Mouse (Mus musculus) spleen, postnatal 14 days (tissue): ENCODE data around the gene Ccdc92b.

Experiments
- DNase-seq, 2 experiments: peaks; one replicate each; pipeline ENCODE4 v3.0.0; 2021 to 2022; ENCODE audit warnings: low spot score in 2 of 2

Gene Ccdc92b

DNA sequence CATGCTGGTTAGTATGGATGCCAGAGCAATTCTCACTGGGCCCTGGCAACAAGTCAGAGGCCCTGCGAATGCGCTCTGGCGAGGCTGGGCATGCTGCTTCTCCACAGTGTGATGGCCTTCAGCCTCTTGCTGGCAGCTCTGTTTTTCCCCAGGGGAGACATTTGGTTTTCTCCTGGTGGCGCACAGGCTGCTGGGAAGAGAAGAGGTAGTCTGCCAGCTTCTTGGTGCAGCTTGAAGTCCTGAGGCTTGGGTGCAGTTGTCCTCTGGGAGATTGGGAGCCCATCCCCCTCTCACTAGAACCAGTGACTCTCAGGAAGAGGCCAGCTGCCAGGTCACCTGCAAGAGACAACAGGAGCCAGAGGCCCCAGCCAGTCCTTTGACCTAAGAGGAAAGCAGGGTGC, 33.4 kb downstream of the Ccdc92b start:
- DNase-seq: no peak

DNA sequence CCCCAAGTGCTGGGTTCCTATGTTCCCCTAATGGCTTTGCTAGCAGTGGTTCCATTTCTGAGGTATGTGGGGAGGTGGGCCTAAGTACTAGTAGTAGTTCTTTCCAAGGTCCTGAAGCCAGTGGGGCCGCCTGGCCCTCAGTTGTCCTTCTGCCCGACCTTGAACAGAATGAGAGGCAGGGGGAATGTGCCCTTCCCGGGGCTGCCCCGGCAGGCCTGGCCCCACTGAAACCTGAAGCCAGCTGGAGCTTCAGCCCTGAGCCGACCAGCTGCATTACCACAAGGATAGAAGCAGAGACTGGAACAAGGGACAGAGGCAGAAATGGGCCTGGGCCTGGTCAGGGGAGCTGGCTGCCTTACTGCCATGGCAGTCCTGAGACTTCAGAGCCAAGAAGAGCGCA, 34.0 kb downstream of the Ccdc92b start:
- no peak for DNase-seq

DNA sequence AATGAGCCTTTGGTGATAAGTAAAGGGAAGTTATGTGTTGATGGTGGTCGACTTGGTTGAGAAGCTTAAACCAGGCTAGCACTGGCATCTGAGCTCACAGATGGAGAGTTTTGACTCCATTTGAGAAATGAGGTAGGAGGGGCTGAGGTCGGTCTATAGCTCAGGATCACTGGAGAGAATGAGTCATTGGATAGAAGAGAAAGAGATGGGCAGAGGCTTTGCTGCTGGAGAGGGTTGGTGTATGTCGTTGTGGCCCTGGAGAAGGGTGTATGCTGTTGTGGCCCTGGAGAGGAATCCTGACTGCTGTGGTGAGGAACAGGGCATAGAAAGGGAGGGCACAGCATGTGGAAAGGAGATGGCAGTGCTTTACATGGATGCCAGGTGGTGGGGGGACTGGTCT, 36.5 kb downstream of the Ccdc92b start:
- DNase-seq: no peak

DNA sequence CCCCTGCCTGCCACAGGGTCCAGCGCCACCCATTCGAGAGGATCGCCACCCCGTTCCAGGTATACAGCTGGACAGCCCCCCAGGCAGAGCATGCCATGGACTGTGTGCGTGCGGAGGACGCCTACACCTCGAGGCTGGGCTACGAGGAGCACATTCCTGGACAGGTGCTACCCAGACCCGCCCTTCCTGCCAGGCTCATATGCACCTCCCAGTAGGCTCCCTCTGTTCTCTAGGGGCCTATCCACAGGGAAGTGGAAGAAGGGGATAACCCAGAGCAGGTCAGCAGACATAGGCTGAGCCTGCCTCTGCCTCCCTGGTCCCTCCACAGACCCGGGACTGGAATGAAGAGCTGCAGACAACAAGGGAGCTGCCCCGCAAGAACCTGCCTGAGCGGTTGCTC, 40.9 kb downstream of the Ccdc92b start:
- no peak for DNase-seq

DNA sequence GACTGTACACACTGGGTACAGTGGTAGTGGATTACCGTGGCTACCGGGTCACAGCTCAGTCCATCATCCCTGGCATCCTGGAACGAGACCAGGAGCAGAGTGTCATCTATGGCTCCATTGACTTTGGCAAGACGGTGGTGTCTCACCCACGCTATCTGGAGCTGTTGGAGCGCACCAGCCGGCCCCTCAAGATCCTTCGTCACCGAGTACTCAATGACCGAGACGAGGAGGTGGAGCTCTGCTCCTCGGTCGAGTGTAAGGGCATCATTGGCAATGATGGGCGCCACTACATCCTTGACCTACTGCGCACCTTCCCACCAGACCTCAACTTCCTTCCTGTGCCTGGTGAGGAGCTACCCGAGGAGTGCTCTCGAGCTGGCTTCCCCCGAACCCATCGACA, 42.2 kb downstream of the Ccdc92b start:
- no peak for DNase-seq

DNA sequence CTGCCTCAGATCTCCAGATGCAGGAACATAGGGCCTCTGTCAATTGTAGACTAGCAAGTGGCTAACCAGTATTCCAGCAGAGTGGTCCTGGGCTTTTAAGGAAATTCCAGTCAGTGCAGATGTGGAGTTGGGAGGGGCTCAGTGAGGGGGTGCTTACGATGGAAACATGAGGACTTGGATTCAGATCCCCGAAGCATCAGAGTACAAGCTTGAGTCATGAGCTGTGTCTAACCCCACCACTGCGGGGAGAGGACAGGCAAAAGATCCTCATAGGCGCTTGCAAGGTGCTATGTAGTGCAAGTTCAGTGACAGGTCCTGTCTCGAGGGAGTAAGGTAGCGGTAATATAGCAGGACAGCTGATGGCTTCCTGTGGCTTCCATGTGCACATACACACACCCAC, 42.8 kb downstream of the Ccdc92b start:
- no peak for DNase-seq

DNA sequence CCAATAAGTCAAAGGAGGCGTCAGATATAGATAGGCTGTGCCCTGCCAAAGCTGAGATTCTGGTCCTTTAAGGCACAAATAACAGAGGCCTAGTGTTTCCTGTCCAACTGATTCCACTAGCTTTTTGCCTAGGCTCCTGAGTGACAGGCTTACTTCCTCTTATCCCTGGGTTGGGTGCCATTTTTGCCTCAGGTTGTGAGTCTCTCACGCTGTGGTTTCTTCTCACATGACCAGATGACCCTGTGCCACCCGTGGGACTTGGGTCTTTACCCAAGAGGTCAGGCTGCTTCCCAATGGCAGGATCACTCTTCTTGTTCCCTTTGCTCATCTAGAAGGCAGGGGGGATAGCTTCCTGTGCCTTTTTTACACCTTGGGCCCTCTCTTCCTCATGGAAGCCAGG, 44.9 kb downstream of the Ccdc92b start:
- no peak for DNase-seq

DNA sequence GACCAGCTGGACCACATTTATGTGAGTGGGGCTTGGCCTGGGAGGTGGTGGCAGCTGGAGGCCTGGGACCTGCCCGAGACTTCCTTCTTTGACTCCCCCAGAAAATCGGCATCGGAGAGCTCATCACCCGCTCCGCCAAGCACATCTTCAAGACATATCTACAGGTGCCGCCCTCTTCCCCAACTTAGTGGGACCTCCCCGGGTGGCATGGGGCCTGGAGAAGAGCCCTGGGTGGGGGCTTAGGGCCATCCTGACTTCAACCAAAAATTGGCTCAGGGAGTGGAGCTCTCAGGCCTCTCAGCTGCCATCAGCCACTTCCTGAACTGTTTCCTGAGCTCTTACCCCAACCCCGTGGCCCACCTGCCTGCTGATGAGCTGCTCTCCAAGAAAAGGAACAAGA, 45.5 kb downstream of the Ccdc92b start:
- no peak for DNase-seq

DNA sequence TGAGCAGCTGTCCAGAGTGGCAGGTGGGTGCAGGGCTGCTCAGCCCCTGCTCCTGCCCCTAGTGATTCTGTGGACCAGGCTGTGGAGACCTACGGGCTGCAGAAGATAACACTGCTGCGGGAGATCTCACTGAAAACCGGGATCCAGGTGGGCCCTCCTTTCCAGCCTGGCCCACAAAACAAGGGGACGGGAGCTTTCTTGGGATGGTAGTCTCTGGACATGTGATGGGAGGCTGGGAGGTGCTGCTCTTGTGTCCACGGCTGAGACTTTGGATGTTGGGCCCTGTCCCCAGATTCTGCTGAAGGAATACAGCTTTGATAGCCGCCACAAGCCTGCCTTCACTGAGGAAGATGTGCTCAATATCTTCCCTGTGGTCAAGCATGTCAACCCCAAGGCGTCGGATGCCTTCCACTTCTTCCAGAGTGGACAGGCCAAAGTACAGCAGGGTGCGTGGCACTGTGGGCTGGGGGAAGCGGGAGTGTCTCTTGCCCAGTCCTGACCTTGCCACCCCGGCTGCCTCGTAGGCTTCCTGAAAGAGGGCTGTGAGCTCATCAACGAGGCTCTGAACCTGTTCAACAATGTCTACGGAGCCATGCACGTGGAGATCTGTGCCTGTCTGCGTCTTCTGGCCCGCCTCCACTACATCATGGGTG, 46.4 kb downstream of the Ccdc92b start:
- DNase-seq: no peak

DNA sequence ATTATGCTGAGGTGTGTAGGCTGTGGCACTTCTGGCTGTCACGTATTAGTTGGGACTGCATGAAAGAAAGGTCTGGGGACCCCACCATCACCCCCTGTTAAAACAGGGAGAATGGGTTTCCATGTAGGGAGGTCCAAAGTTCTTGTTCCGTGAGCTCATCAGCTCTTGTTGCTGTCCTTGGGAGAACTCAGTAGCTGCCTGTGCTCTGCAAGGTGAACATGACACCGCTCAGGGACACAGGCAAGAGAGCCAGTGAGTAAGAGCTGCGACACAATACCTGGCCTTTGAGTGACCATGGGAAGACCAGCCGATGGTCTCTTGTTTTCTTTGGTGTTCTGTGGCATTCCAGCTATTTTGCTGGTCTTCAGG, 46.9 kb downstream of the Ccdc92b start:
- no peak for DNase-seq

DNA sequence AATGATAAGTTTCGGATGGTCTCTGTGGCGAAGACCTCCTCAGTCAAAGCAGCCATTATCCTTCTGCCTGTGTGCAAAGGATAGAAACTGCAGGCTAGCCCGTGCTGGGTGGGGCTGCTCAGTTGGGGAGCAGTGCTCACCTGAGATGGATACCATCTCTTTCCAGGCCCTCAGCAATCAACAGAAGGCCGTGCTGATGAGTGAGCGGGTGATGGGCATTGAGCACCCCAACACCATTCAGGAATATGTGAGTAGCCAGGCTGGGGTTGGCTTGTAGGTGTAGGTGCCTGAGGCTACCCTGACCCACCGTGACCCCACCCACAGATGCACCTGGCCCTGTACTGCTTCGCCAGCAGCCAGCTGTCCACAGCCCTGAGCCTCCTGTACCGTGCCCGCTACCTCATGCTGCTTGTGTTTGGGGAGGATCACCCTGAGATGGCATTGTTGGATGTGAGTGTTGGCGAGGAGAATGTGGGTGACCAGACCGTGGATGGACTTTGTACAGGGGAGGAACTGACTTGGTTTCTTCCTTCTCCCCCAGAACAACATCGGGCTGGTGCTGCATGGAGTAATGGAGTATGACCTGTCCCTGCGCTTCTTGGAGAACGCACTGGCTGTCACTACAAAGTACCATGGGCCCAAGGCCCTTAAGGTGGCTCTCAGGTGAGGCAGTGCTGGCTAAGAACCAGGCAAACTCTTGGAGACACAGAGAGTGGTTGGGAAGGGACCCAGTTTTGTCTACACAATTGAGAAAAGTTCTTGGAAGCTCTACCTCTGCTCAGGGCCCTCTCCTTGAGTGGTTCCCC, 47.6 kb downstream of the Ccdc92b start:
- DNase-seq: no peak

DNA sequence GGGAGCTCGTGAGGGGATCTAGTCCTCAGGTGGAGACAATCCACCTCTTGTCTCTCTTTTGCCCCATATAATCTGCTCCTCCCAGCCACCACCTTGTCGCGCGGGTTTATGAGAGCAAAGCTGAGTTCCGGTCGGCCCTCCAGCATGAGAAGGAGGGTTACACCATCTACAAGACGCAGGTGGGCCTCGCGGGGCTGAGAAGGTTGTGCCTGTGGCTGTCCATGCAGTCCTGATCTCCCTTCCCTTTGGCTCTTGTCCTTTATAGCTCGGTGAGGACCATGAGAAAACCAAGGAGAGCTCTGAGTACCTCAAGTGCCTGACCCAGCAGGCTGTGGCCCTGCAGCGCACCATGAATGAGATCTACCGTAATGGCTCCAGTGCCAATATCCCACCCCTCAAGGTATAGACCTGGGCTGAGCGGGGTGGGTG, 48.2 kb downstream of the Ccdc92b start:
- DNase-seq: no peak

DNA sequence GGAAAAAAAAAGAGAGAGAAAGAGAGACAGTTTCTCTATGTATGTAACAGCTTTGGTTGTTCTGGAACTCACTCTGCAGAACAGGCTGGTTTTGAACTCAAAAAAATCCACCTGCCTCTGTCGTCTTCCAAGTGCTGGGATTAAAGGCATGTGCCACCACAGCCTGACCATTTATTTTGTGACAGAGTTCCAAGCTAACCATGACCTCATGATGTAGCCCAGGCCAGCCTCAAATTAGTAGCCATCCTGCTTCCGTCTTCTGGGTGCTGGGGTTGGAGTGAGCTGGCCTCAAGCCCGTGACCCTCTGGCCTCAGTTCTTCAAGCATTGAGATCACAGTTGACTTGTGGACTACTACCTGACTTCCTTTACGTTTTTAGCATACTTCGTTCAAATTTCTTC, 49.1 kb downstream of the Ccdc92b start:
- no peak for DNase-seq

DNA sequence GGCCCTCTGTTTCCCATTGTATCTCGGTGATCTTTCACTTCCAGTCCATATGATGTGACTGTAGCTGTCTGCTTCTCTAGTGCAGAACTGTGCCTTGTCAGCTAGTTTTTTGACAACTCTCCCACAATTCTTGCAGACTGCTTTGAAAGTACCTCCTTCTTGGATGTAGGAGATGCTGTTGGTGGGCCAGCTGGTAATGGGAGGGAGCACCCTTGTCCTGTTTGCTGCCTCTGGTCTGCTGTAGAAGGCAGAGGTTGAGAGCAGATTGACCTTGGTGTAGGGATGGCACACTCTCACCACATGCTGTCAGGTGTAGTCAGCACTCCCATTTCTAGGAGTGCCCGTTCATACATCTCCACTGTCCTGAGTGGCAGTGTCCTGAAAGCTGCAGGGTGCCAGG, 49.6 kb downstream of the Ccdc92b start:
- no peak for DNase-seq

DNA sequence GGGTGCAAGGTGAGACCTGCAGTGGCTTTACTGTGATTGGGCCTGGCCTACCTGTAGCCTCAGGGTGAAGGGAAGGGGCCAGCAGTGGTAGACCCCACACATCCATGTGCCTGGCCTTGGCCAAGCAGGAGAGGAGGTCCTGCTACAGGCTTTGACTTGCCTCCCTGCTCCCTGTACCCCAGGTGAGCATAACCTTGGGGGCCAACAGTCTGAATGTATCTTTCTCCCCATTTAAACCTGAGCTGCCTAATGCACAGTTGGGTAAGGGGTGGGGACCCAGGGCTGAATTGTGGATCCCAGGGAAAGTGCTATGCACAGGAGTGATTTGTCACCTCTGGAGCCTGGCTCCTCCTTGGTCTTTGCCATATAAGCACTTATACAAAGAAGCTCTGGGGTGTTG, 50.7 kb downstream of the Ccdc92b start:
- no peak for DNase-seq

DNA sequence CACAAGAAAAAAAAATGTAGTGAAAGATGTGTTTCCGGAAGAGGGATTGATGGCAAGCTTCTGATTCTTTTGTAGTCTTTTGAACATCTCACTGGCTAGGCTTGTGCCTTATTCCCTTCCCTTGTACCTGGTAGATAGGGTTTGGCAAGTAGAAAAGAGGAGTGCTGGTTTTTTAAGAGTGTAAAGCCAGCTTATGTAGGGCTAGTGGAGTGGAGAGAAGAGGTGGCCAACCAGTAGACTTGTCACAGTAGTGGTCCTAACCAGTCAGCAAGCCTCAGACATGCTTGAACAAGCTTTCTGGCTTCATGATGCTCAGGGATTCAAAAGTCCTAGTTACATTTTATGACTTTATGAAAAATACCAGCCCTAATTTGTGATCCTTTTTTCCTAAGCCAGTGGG, 51.6 kb downstream of the Ccdc92b start:
- DNase-seq: no peak

DNA sequence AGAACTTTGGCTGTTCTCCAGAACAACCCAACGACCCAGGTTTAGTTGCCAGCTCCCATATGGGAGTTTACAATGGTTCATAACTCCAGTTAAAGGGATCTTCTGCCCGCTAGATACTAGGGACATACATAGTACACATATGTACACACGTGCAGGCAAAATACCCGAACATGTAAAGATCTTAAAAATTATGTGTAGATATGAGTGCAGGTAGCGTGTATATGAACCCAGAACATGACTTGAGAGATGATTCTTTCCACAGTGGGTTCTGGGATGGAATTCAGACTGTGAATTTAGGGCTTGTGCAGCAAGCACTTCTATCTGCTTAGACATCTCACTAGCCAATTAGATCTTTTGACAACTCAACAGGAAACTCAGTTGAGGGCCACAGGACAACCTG, 52.4 kb downstream of the Ccdc92b start:
- DNase-seq: no peak

DNA sequence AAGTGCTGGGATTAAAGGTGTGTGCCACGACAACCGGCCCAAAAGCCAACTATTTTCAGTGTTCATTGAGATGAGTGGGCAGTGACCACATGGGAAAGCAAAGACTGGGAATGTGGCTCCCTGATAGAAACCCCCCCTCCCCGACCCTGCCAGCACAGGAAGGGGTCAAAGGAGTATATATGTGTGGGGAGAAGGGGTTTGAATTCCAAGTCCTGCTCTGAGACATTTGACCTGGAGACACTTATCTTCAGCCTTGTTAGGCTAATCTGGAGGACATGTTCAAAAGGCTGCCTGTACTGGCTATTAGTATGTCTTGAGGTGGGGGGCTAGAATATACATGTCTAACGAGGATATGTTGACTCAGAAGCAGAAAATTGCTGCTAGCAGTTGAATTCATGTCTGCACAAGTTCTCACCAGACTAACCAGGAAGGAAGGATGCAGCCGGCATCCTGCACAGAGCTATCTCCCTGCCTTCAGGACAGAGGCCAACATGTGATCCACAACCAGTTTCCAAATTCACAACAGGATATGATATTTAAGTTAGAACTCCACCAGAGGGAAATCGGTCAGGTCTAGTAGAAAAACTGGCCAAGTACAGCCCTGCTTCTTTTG, 53.6 kb downstream of the Ccdc92b start:
- DNase-seq: no peak

DNA sequence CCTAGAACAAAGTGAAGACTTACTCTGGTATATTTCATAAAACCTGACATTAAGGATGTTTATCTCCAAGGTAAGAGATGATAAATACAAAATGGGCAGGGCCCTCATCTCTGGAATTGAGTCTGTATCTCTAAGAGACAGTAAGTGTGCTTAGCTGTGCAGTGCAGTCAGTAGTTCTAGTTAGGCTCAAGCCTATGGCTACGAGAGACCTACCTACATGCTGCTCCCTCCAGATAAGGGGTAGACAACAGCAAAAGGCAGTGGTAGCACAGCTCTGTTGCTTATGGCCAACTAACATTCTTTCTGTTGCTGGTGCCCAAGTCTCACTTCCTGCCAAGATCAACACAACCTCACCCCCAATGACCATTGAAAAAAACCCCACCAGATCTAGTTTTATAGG, 54.2 kb downstream of the Ccdc92b start:
- no peak for DNase-seq

DNA sequence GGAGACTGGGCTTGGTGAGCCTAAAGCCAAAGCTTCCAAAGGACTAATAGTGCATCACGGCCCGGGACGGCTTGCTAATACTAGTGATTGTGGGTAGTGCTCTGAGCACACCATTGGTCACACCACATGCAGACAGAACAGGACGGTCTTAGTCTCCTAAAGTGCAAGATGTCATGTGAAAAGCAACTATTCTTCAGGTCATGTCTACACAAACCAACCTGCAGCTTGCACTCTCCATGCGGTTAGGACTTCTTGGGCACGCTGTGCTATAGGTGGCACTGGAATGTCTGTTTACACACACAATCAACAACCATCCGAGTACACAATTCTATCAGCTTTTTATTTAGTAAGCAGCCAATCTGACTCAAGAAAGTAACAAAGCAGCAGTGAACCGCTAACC, 55.3 kb downstream of the Ccdc92b start:
- no peak for DNase-seq

DNA sequence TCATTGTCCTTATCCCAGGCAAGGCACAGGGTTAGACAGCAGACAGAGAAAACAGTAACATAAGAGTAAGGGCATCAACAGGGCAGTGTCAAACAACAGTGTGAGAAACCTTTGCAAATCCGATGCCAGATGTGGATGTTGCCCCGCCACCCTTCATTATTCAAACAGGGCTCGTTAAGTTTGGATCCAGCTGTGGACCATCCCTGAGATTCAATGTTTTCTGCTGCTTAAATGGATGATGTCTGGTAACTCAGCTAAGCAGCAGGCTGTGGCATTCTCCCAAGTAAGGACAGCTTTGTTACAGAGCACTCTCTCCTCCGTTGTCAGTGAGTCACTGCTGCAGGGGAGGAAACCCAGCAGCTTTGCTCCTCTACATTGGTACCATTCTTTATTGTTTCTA, 55.8 kb downstream of the Ccdc92b start:
- no peak for DNase-seq
